Mouse (Mus musculus) liver, embryonic 16.5 days (tissue): ENCODE data around the gene Hist2h3c2. TPM values are rescaled to one million over a fixed set of nuclear protein-coding genes. Genes with fewer than 3 reads are reported as not detected.
"Not testable (repeated sequence)": the region's sequence is repeated elsewhere in the genome, so short reads cannot be mapped to it uniquely, and the experiment has no call there.

Experiments used
- ATAC-seq: fragments of 200-750 bp; cut with Nextera tagmentation; 2 replicates; pipeline ENCODE4 v1.8.0; 2017; ENCODE audit warnings: low read depth, mild to moderate bottlenecking, moderate number of reproducible peaks, moderate library complexity
- H3K27ac ChIP-seq: fragments of 300-500 bp; sonication (generic); 2 replicates; pipeline ENCODE4 v1.5.1; 2014; ENCODE audit warnings: mild to moderate bottlenecking, low read length
- H3K27me3 ChIP-seq: fragments of 300-500 bp; sonication (generic); 2 replicates; pipeline ENCODE4 v1.6.1; 2014; ENCODE audit warnings: low read depth, low read length, mixed read lengths; ENCODE audit not compliant: control insufficient read depth, insufficient read depth
- H3K36me3 ChIP-seq: fragments of 300-500 bp; sonication (generic); 2 replicates; pipeline ENCODE4 v1.6.1; 2014; ENCODE audit warnings: mild to moderate bottlenecking; ENCODE audit not compliant: control insufficient read depth, insufficient read depth
- H3K4me1 ChIP-seq: fragments of 300-500 bp; sonication (generic); 2 replicates; pipeline ENCODE4 v1.6.1; 2014; ENCODE audit warnings: low read depth, low read length, mixed read lengths; ENCODE audit not compliant: control insufficient read depth
- H3K4me2 ChIP-seq: fragments of 300-500 bp; sonication (generic); 2 replicates; pipeline ENCODE4 v1.6.1; 2014; ENCODE audit warnings: low read depth, low read length, mixed read lengths
- H3K4me3 ChIP-seq: fragments of 300-500 bp; sonication (generic); 2 replicates; pipeline ENCODE4 v1.5.1; 2014; ENCODE audit warnings: low read depth, mild to moderate bottlenecking, low read length
- H3K9ac ChIP-seq: fragments of 300-500 bp; sonication (generic); 2 replicates; pipeline ENCODE4 v1.6.1; 2014; ENCODE audit warnings: low read depth, low read length
- H3K9me3 ChIP-seq: fragments of 300-500 bp; sonication (generic); replicated peaks from 2 replicates; pipeline ENCODE4 v1.6.1; 2016; ENCODE audit warnings: low read length; ENCODE audit not compliant: control insufficient read depth
- WGBS: fragments of 180-500 bp; shearing (Covaris S2); extraction: QIAGEN DNeasy Blood & Tissue Kit; methylation state at CpG from one replicate; pipeline ENCODE4 v1.1.7; 2014; ENCODE audit not compliant: insufficient replicate concordance; 5-methylcytosine and 5-hydroxymethylcytosine counted together
- polyA plus RNA-seq: library from polyadenylated mRNA; unstranded; fragments of >200 nt; fragmentation: Nextera tagmentation; extraction: Ambion mirVana; gene quantifications from 2 replicates; pipeline ENCODE4 v1.2.1, GENCODE M21; 2015

Hist2h3c2 gene
- 9.2 and 9.8 TPM in 2 replicates for polyA plus RNA-seq

GRCm38 (mm10) chr3:96238954-96239793 is at the start of gene Hist2h3c2:
Gene Hist2h3c2, minus strand, starts transcription at chr3:96239127.
- Histone ChIP-seq H3K4me1 (peaks cover 40% of the 10 kb centered on the region), H3K27ac (peak within 1 kb of the TSS; percentile 92), H3K4me3 (peak within 1 kb of the TSS; percentile 69), H3K9ac (peak within 1 kb of the TSS; percentile 84), H3K4me2 (peak within 1 kb of the TSS; percentile 74)
- WGBS: 0% methylated on average over 10 of the region's 68 CpGs
- not testable (repeated sequence) for H3K9me3 ChIP-seq, H3K27me3 ChIP-seq, H3K36me3 ChIP-seq
- peak; percentile 77 for ATAC-seq

DNA sequence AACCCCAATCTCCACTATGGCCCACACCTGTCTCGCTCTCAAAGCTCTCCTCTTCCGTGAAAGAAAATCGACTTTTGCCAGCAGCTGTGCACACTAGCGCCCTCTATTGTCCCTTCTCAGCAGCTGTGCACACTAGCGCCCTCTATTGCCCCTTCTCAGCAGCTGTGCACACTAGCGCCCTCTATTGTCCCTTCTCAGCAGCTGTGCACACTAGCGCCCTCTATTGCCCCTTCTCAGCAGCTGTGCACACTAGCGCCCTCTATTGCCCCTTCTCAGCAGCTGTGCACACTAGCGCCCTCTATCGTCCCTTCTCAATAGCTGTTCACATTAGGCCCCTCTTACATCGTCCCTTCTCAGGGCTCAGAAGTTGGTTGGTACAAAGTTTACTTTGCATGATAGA is 48.4 kb upstream of the Hist2h3c2 start:
- peaks cover 11% of the 10 kb centered on the region for H3K27me3 ChIP-seq
- not testable (repeated sequence) for ATAC-seq, H3K9ac ChIP-seq, H3K9me3 ChIP-seq, H3K4me2 ChIP-seq, H3K36me3 ChIP-seq, H3K4me3 ChIP-seq, H3K4me1 ChIP-seq, H3K27ac ChIP-seq
- 83% methylated on average over 11 of the region's 11 CpGs for WGBS

DNA sequence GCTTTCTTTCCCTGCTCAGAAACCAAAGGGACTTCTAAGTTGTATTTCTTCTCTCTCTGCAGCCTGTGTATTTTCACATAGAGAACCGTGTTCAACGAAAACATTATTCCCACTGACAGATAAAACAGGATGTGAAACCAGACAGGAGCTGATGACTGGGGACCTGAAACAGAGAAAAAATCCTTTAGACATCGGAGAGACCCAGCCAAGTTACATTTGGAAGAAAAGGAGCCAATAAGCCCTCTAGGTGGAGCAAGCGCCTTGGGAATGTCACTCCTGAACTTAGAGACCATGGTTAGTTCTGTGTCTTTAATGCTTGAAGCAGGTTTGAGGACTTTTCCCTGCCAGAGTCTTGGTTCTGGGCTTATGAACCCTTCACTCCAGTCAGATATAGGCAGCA is 45.5 kb upstream of the Hist2h3c2 start:
- H3K36me3 ChIP-seq: no peaks in the 10 kb centered on the region
- WGBS: 17% methylated on average over 4 of the region's 4 CpGs
- no peak overlapping the region for H3K4me2 ChIP-seq
- H3K9ac ChIP-seq: no peak overlapping the region
- H3K27me3 ChIP-seq: peaks cover 11% of the 10 kb centered on the region
- H3K4me3 ChIP-seq: no peak overlapping the region
- ATAC-seq: no peak
- H3K9me3 ChIP-seq: no peaks in the 10 kb centered on the region
- no peak overlapping the region for H3K27ac ChIP-seq
- no peaks in the 10 kb centered on the region; the same call in 1 of the 2 replicates for H3K4me1 ChIP-seq

GRCm38 (mm10) chr3:96280660-96281059 is 41.7 kb upstream of the Hist2h3c2 start:
- no peaks in the 10 kb centered on the region for H3K9me3 ChIP-seq
- 48% methylated on average over 6 of the region's 6 CpGs for WGBS

GRCm38 (mm10) chr3:96277800-96278624 is 39.1 kb upstream of the Hist2h3c2 start:
- Histone ChIP-seq H3K36me3 (no peaks in the 10 kb centered on the region), H3K27ac (peak overlapping the region; percentile 82), H3K9me3 (no peaks in the 10 kb centered on the region), H3K4me3 (peak overlapping the region; percentile 73), H3K4me2 (peak overlapping the region; percentile 100), H3K4me1 (peaks cover 15% of the 10 kb centered on the region), H3K9ac (peak overlapping the region; percentile 90), H3K27me3 (peaks cover 5% of the 10 kb centered on the region)
- WGBS: under 1% methylated on average over 49 of the region's 49 CpGs
- ATAC-seq: peak; percentile 90

More at GRCm38 (mm10) chr3:96280660-96281059, 41.7 kb upstream of the Hist2h3c2 start:
- Histone ChIP-seq H3K4me1 (peaks cover 15% of the 10 kb centered on the region), H3K36me3 (no peaks in the 10 kb centered on the region), H3K27ac (no peak overlapping the region), H3K27me3 (peaks cover 11% of the 10 kb centered on the region), H3K9ac (no peak overlapping the region), H3K4me2 (no peak overlapping the region), H3K4me3 (no peak overlapping the region)
- ATAC-seq: no peak

GRCm38 (mm10) chr3:96277428-96277799 is 38.5 kb upstream of the Hist2h3c2 start:
- Histone ChIP-seq H3K27me3 (no peaks in the 10 kb centered on the region; the same call in 1 of the 2 replicates), H3K36me3 (no peaks in the 10 kb centered on the region)
- WGBS: 13% methylated on average over 8 of the region's 8 CpGs

DNA sequence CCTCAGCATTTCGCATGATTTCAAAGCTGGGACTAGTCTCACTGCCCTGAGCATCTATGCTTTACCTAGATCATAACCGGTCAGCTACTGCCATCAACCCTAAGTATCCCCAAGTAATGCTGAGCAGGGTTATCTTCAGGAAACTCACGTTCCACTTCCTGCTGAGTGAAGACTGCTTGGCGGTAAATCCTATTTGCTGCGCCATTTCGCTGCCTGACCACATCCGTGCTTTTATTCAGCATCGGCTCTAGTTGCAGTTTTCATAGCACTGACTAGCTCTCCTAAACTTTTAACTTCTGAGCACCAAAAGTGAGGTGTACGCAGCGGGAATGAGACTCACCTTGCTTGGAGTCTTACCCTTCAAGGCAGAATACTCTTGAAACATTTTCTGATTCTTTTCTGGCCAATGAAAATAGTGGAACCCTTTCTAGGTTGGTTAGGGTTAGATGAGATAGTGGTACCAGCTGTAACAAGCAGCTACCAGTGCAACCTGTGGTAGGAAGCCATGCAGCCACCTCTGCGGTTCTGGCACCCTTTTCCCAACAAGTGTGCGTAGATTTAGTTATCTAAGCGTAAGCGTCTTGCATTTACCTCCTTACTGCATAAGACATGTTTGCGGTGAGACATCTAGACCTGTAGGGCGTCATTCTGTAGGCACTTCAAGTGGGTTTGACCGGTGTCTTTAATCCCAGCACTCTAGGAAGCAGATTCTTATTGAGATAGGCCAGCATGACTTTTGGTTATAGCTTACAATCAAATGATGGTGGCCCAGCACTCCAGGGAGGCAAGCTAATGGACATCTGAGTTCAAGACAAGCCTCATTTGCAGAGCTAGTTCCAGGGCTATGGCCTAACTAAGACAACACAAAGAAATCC is 34.9 kb upstream of the Hist2h3c2 start:
- Histone ChIP-seq H3K27me3 (no peaks in the 10 kb centered on the region; the same call in 1 of the 2 replicates), H3K4me2 (peak overlapping the region; percentile 19; the same call in 1 of the 2 replicates), H3K9me3 (no peaks in the 10 kb centered on the region), H3K36me3 (no peaks in the 10 kb centered on the region), H3K4me1 (peaks cover 18% of the 10 kb centered on the region), H3K27ac (no peak overlapping the region), H3K4me3 (0 out of 2 replicates have a peak overlapping the region, but pooled peaks have one; percentile 1), H3K9ac (no peak overlapping the region)
- no peak for ATAC-seq
- WGBS: 40% methylated on average over 17 of the region's 17 CpGs

More at GRCm38 (mm10) chr3:96277428-96277799, 38.5 kb upstream of the Hist2h3c2 start:
- Histone ChIP-seq H3K4me3 (peak overlapping the region; percentile 73), H3K9me3 (no peaks in the 10 kb centered on the region), H3K4me1 (peaks cover 15% of the 10 kb centered on the region), H3K27ac (peak overlapping the region; percentile 82), H3K4me2 (peak overlapping the region; percentile 100), H3K9ac (peak overlapping the region; percentile 90)
- ATAC-seq: peak; percentile 56
